Mouse (Mus musculus) kidney, adult 11 months (tissue): ENCODE data around the gene Ngp.

Experiments used
- DNase-seq: peaks from one replicate; pipeline ENCODE4 v3.0.0; 2022

Ngp gene

GRCm38 (mm10) chr9:110436041-110436440 lies 16.5 kb downstream of the Ngp start:
- DNase-seq: no peak

DNA sequence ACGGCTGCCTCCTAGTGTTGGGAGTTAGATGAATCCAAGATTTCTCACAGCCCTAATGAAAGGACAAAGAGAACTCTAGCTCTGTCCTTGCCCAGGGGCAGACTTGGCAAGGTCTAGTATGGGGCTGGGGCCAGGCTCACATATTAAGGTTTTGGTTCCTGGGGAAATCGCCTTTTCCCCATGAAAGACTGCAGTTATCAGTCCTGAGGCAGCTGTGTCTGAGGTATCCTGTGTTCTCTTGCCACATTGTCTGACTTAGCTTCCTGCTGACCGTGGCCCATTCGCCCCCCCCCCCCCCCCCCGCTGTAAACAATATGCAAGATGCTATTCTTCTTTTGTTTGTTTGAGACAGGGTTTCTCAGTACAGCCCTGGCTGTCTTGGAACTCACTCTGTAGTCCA lies 20.5 kb downstream of the Ngp start:
- DNase-seq: no peak

DNA sequence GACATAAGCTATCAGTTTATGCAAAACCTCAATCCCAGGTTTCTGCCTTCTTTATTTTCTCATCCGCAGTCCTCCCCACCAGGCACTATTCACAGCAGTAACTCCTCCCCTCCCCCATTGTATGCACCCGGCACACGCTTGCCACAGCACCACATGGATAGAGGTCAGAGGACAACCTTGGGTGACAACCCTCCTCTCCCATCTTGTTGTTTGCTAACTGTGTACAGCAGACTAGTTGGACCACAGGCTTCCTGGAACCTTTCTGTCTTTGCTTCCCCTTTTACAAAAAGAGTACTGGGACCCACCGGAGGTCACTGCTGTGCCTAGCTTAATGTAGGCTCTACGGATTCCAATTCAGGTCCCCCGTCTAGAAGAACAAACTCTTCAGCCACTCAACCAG lies 21.0 kb downstream of the Ngp start:
- no peak for DNase-seq

- no peak for DNase-seq
Observed at GRCm38 (mm10) chr9:110448356-110448755, 28.8 kb downstream of the Ngp start.

DNA sequence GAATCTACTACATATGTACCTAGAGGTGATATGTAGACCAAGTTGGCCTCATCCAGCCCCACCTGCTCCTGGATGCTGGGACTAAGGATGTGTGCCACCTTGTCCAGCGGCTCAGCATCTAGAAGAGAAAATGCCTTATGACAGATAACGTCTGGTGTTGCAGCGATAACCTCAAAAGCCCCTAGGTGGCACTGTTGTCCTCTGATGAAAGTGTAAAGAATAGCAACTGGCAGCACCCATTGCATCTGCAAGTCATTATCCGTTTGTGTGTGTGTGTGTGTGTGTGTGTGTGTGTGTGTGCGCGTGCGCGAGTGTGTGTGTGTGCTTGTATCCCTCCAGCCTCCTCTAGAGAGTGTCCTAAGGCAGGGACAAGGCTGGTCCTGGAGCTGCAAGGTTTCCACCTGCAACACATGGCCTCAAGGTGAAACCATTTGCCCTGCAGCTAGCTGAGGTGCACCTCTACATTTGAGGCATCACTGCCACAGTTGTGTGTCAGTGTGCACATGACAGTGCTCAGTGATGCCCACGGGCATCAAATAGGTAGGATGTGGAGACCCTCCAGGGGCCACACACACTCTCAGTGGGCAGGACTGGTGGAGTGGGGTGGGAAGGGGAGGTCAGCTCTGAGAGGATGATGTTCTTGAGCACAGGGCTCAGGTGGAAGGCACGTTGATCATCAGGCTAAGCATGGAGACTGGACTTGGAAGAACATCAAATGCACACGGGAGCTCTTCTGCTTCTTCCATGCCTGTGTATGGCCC lies 29.5 kb downstream of the Ngp start:
- peak; percentile 43 for DNase-seq

DNA sequence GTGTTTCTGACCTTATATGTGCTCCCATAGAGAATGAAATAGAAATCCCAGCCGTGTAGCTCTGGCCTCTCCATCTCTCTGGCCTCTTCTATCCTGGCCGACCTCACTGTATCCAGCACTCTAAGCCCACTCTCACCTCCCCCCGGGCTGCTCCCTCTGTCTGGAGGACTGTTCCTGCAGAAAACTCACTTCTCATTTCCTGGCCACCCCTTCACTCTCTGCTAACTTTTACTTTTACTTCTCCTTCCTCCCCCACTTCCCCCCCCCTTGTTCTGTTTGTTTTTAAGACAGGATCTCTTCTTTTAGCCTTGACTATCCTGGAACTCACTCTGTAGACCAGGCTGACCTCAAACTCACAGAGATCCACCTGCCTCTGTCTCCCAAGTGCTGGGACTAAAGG lies 33.0 kb downstream of the Ngp start:
- DNase-seq: no peak

GRCm38 (mm10) chr9:110457926-110458325 lies 38.4 kb downstream of the Ngp start:
- DNase-seq: no peak

DNA sequence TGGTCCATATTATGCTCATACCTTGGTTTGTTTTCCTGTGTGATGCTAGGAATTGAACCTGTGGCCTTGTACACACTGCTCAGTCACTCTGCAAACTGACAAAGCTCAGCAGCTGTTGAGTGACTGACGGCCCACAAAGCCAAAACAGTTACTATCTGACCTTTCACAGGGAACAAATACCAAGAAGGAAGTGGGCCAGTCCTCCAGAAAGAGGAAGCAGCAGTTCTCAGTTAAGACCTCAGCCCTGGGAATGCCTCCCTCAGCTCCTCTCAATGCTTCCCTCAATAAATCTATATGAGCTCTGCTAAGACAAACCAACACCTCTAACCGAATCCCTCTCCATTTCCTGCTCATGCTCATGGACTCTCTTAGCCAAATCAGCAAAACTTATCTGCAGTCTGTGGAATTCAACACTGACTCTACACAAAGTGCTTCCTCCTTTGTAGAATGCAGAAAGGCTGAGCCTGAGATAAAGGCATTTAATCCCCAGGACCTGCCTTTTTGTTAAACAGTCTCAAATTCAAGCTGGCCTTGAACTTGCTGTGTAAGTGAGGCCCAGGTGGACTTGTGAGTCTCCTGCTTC lies 39.7 kb downstream of the Ngp start:
- no peak for DNase-seq

- DNase-seq: no peak
Observed at GRCm38 (mm10) chr9:110460884-110461815, 41.6 kb downstream of the Ngp start.

GRCm38 (mm10) chr9:110462321-110462720 lies 42.8 kb downstream of the Ngp start:
- no peak for DNase-seq

GRCm38 (mm10) chr9:110463983-110464591 lies 44.5 kb downstream of the Ngp start:
- DNase-seq: no peak

- peak; percentile 79 for DNase-seq
Observed at GRCm38 (mm10) chr9:110465336-110465735, 45.8 kb downstream of the Ngp start.

GRCm38 (mm10) chr9:110466179-110466578 lies 46.6 kb downstream of the Ngp start:
- DNase-seq: no peak
